Mouse (Mus musculus) stomach, postnatal 0 days (tissue): Measurements from ENCODE around the gene Prrxl1.

Experiments
- CTCF ChIP-seq: IDR thresholded peaks from 2 replicates; pipeline ENCODE4 v1.5.1; 2016; ENCODE audit warnings: antibody characterized with exemption, low read depth, mild to moderate bottlenecking, moderate library complexity
- EP300 ChIP-seq: optimal IDR thresholded peaks from 2 replicates; pipeline ENCODE3; 2016; ENCODE audit warnings: antibody characterized with exemption

- TF ChIP-seq CTCF (no peak), EP300 (no peak)
These were observed 44.2 kb upstream of the Prrxl1 start for GRCm38 (mm10) chr14:32554860-32555526.
